Mouse (Mus musculus): Measurements from ENCODE around the gene Chaf1b. TPM values are rescaled to one million over a fixed set of nuclear protein-coding genes. Genes with fewer than 3 reads are reported as not detected.

The Chaf1b gene
- polyA plus RNA-seq, 1 experiment from 2014 or later, result 51.8 TPM

DNA sequence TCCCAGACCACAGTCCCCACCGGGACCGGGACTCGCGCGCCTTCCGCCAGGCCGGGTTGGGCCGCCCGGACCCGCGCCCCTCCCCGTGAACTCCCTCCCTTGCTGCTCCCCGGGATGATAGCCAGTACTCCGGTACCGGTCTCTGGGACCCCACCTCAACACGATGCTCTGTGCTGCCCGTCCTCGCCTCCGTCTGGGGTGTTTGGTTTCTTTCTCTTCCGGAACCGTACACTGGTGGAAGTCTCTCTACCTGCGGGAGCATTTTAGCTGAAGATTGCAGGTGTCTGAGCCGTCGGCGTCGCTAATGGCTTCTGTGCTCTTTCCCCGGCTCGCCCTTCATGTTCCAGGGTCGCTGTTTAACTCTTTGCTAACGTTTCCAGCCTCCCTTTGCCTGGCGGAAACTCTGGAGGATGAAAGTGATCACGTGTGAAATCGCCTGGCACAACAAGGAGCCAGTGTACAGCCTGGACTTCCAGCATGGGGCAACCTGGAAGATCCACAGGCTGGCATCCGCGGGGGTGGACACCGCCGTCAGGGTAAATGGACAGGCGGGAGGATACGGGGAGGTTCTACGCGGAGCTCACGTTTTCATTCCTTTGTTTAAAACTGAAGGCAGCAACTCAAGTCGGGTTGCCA lies 503 bp downstream of the Chaf1b start:
- H3K4me3 ChIP-seq (ENCODE audit: low read depth, low read length), result peak overlapping the region; percentile 90
- peak overlapping the region; percentile 85 for H3K4me2 ChIP-seq (ENCODE audit: low read depth, low read length)
- H3K4me1 ChIP-seq (ENCODE audit: control insufficient read depth, insufficient read depth, low read length), result peaks cover 10% of the 10 kb centered on the region; the same call in 1 of the 2 replicates
- WGBS, result 2% methylated on average over 32 of the region's 43 CpGs
- H3K27ac ChIP-seq (replicated peaks; ENCODE audit: low read depth, low read length), result 0 out of 2 replicates have a peak overlapping the region, but pooled peaks have one; percentile 45
- no peaks in the 10 kb centered on the region for H3K9me3 ChIP-seq (ENCODE audit: control insufficient read depth, low read length)
- peak overlapping the region; percentile 76 for H3K9ac ChIP-seq (ENCODE audit: low read depth, low read length)
- ATAC-seq (ENCODE audit: low read depth), result peak; percentile 19; the same call in 1 of the 2 replicates
- peaks cover 30% of the 10 kb centered on the region for H3K36me3 ChIP-seq (ENCODE audit: control insufficient read depth, insufficient read depth, low read length)
- DNase-seq (ENCODE audit: low spot score), result peak; percentile 28
- H3K27me3 ChIP-seq (replicated peaks; ENCODE audit: control insufficient read depth, insufficient read depth, low read length), result no peaks in the 10 kb centered on the region

DNA sequence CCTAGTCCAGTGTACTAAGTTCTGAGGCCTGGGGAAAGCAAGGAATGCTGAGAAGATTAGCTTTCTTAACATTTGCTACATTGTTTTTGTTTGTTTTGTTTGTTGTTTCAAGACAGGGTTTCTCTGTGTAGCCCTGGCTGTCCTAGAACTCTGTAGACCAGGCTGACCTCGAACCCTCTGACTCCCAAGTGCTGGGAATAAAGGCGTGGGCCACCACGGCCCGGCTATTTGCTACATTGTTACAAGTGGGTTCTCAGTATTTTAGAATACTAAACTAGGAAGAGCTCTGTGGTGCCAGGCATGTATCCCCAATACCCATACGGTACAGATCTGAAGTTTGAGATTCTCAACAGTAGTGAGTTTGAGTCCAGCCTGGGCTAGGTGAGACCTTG lies 1.0 kb downstream of the Chaf1b start:
- peak overlapping the region; percentile 76 for H3K9ac ChIP-seq (ENCODE audit: low read depth, low read length)
- ATAC-seq (ENCODE audit: low read depth), result no peak
- no peaks in the 10 kb centered on the region for H3K9me3 ChIP-seq (ENCODE audit: control insufficient read depth, low read length)
- H3K36me3 ChIP-seq (ENCODE audit: control insufficient read depth, insufficient read depth, low read length), result peaks cover 32% of the 10 kb centered on the region
- DNase-seq (ENCODE audit: low spot score), result no peak
- peaks cover 10% of the 10 kb centered on the region; the same call in 1 of the 2 replicates for H3K4me1 ChIP-seq (ENCODE audit: control insufficient read depth, insufficient read depth, low read length)
- peak overlapping the region; percentile 85 for H3K4me2 ChIP-seq (ENCODE audit: low read depth, low read length)
- 0 out of 2 replicates have a peak overlapping the region, but pooled peaks have one; percentile 45 for H3K27ac ChIP-seq (replicated peaks; ENCODE audit: low read depth, low read length)
- 47% methylated on average over 5 of the region's 5 CpGs for WGBS
- no peaks in the 10 kb centered on the region for H3K27me3 ChIP-seq (replicated peaks; ENCODE audit: control insufficient read depth, insufficient read depth, low read length)
- H3K4me3 ChIP-seq (ENCODE audit: low read depth, low read length), result peak overlapping the region; percentile 90

- no peaks in the 10 kb centered on the region for H3K9me3 ChIP-seq (ENCODE audit: control insufficient read depth, low read length)
- no peak overlapping the region for H3K9ac ChIP-seq (ENCODE audit: low read depth, low read length)
- no peak overlapping the region for H3K4me2 ChIP-seq (ENCODE audit: low read depth, low read length)
- H3K4me3 ChIP-seq (ENCODE audit: low read depth, low read length), result no peak overlapping the region
- ATAC-seq (ENCODE audit: low read depth) (no peak), DNase-seq (ENCODE audit: low spot score) (no peak)
- WGBS, result 87% methylated on average over 6 of the region's 6 CpGs
- H3K27ac ChIP-seq (replicated peaks; ENCODE audit: low read depth, low read length), result no peak overlapping the region
- no peaks in the 10 kb centered on the region for H3K27me3 ChIP-seq (replicated peaks; ENCODE audit: control insufficient read depth, insufficient read depth, low read length)
- peaks cover 68% of the 10 kb centered on the region for H3K36me3 ChIP-seq (ENCODE audit: control insufficient read depth, insufficient read depth, low read length)
- peaks cover 10% of the 10 kb centered on the region; the same call in 1 of the 2 replicates for H3K4me1 ChIP-seq (ENCODE audit: control insufficient read depth, insufficient read depth, low read length)
Measured at GRCm38 (mm10) chr16:93888481-93888880, 4.8 kb downstream of the Chaf1b start.

DNA sequence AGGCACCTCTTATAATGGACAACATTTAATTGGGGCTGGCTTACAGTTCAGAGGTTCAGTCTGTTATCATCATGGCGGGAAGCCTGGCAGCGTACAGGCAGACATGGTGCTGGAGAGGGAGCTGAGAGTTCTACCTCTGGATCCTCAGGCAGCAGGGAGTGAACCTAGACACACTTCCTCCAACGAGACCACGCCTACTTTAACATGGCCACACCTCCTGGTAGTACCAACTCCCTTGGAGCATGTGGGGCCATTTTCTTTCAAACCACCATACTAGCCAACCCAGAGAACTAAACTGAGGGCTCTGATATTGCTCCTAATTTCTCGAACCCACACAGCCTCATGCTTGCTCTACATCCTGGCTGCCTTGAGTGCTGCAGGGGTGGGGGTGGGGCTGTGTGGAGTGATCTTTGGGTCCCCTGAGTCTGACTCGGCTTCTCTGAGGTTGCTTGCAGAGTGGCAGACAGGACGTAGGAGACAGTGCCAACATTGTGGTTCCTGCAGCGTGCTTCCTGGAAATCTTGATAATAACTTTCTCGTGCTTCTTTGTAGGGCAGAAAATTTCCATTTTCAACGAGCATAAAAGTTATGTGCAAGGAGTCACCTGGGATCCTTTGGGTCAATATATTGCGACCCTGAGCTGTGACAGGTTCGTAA lies 7.4 kb downstream of the Chaf1b start:
- no peak for ATAC-seq (ENCODE audit: low read depth)
- Histone ChIP-seq H3K9ac (ENCODE audit: low read depth, low read length) (no peak overlapping the region), H3K27me3 (replicated peaks; ENCODE audit: control insufficient read depth, insufficient read depth, low read length) (no peaks in the 10 kb centered on the region), H3K4me1 (ENCODE audit: control insufficient read depth, insufficient read depth, low read length) (no peaks in the 10 kb centered on the region), H3K9me3 (ENCODE audit: control insufficient read depth, low read length) (no peaks in the 10 kb centered on the region), H3K4me3 (ENCODE audit: low read depth, low read length) (no peak overlapping the region), H3K4me2 (ENCODE audit: low read depth, low read length) (no peak overlapping the region), H3K36me3 (ENCODE audit: control insufficient read depth, insufficient read depth, low read length) (peaks cover 87% of the 10 kb centered on the region), H3K27ac (replicated peaks; ENCODE audit: low read depth, low read length) (no peak overlapping the region)
- DNase-seq (ENCODE audit: low spot score), result no peak
- WGBS, result 78% methylated on average over 12 of the region's 12 CpGs

DNA sequence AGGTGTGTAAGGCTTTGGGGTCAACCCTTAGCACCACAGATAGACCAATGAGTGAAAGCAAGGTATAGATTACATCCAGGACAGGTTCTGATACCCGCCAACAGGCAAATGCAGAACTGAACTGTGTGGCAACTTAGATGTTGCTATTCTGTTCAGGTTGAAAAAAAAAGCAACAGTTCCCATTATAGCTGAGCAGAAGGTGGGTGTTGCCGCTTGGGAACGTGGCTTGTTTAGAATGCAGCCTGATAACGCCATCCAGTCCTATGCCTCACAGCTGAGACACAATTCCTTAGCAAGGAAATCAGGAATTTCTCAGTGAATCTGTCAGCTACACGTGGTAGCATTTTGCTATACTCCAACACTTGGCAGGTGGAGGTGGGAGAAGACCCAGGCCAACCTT lies 9.6 kb downstream of the Chaf1b start:
- Histone ChIP-seq H3K4me2 (ENCODE audit: low read depth, low read length) (no peak overlapping the region), H3K4me1 (ENCODE audit: control insufficient read depth, insufficient read depth, low read length) (no peaks in the 10 kb centered on the region), H3K27me3 (replicated peaks; ENCODE audit: control insufficient read depth, insufficient read depth, low read length) (no peaks in the 10 kb centered on the region), H3K9ac (ENCODE audit: low read depth, low read length) (no peak overlapping the region), H3K4me3 (ENCODE audit: low read depth, low read length) (no peak overlapping the region), H3K9me3 (ENCODE audit: control insufficient read depth, low read length) (no peaks in the 10 kb centered on the region), H3K36me3 (ENCODE audit: control insufficient read depth, insufficient read depth, low read length) (peaks cover 67% of the 10 kb centered on the region), H3K27ac (replicated peaks; ENCODE audit: low read depth, low read length) (no peak overlapping the region)
- WGBS, result 89% methylated on average over 5 of the region's 5 CpGs
- DNase-seq (ENCODE audit: low spot score) (no peak), ATAC-seq (ENCODE audit: low read depth) (no peak)

GRCm38 (mm10) chr16:93903027-93903426 lies 19.3 kb downstream of the Chaf1b start:
- peaks cover 3% of the 10 kb centered on the region; the same call in 1 of the 2 replicates for H3K4me1 ChIP-seq (ENCODE audit: control insufficient read depth, insufficient read depth, low read length)
- no peak for DNase-seq (ENCODE audit: low spot score)
- H3K36me3 ChIP-seq (ENCODE audit: control insufficient read depth, insufficient read depth, low read length), result peaks cover 42% of the 10 kb centered on the region

GRCm38 (mm10) chr16:93906156-93907014 lies 22.7 kb downstream of the Chaf1b start:
- Histone ChIP-seq H3K27ac (replicated peaks; ENCODE audit: low read depth, low read length) (peak overlapping the region; percentile 28; the same call in 1 of the 2 replicates), H3K27me3 (replicated peaks; ENCODE audit: control insufficient read depth, insufficient read depth, low read length) (no peaks in the 10 kb centered on the region), H3K9me3 (ENCODE audit: control insufficient read depth, low read length) (no peaks in the 10 kb centered on the region), H3K9ac (ENCODE audit: low read depth, low read length) (peak overlapping the region; percentile 19; the same call in 1 of the 2 replicates), H3K4me3 (ENCODE audit: low read depth, low read length) (no peak overlapping the region), H3K36me3 (ENCODE audit: control insufficient read depth, insufficient read depth, low read length) (peaks cover 23% of the 10 kb centered on the region), H3K4me2 (ENCODE audit: low read depth, low read length) (no peak overlapping the region), H3K4me1 (ENCODE audit: control insufficient read depth, insufficient read depth, low read length) (peaks cover 3% of the 10 kb centered on the region; the same call in 1 of the 2 replicates)
- ATAC-seq (ENCODE audit: low read depth) (peak; percentile 66), DNase-seq (ENCODE audit: low spot score) (peak; percentile 68)
- WGBS, result 51% methylated on average over 11 of the region's 11 CpGs

More at GRCm38 (mm10) chr16:93903027-93903426, 19.3 kb downstream of the Chaf1b start:
- WGBS, result 70% methylated on average over 6 of the region's 6 CpGs
- no peaks in the 10 kb centered on the region for H3K9me3 ChIP-seq (ENCODE audit: control insufficient read depth, low read length)
- no peak for ATAC-seq (ENCODE audit: low read depth)
- no peak overlapping the region for H3K9ac ChIP-seq (ENCODE audit: low read depth, low read length)
- H3K4me3 ChIP-seq (ENCODE audit: low read depth, low read length), result no peak overlapping the region
- no peak overlapping the region for H3K27ac ChIP-seq (replicated peaks; ENCODE audit: low read depth, low read length)
- H3K4me2 ChIP-seq (ENCODE audit: low read depth, low read length), result no peak overlapping the region
- H3K27me3 ChIP-seq (replicated peaks; ENCODE audit: control insufficient read depth, insufficient read depth, low read length), result no peaks in the 10 kb centered on the region

DNA sequence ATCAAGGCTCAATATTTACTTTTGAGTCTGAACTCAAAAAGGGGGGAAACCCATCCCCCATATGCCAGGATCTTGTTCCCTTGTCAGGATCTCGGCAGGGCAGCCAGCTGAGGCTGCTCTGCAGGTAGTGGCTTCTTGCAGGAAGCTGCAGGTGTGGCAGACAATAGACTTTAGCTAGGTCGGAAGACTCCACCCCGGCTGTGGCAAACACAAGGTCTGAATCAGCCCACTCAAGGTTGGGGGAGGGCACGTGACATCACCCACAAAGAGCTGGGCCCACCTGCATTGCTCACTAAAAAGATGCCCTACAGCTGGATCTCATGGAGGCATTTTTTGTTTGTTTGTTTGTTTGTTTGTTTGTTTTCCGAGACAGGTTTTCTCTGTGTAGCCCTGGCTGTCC lies 24.1 kb downstream of the Chaf1b start:
- WGBS, result 77% methylated on average over 5 of the region's 5 CpGs
- Histone ChIP-seq H3K36me3 (ENCODE audit: control insufficient read depth, insufficient read depth, low read length) (0 out of 2 replicates have a peak, but pooled peaks cover 12% of the 10 kb centered on the region), H3K27me3 (replicated peaks; ENCODE audit: control insufficient read depth, insufficient read depth, low read length) (no peaks in the 10 kb centered on the region), H3K9ac (ENCODE audit: low read depth, low read length) (no peak overlapping the region), H3K4me1 (ENCODE audit: control insufficient read depth, insufficient read depth, low read length) (peaks cover 3% of the 10 kb centered on the region; the same call in 1 of the 2 replicates), H3K4me3 (ENCODE audit: low read depth, low read length) (no peak overlapping the region), H3K4me2 (ENCODE audit: low read depth, low read length) (no peak overlapping the region), H3K27ac (replicated peaks; ENCODE audit: low read depth, low read length) (no peak overlapping the region), H3K9me3 (ENCODE audit: control insufficient read depth, low read length) (no peaks in the 10 kb centered on the region)
- no peak for ATAC-seq (ENCODE audit: low read depth)
- DNase-seq (ENCODE audit: low spot score), result no peak
